Mouse (Mus musculus) kidney, postnatal 36 days (tissue): ENCODE measurements around the gene Nrp1.

Experiments used
- DNase-seq, 2 experiments: peaks; one replicate each; pipeline ENCODE4 v3.0.0; 2021 to 2022; ENCODE audit warnings: mixed read lengths in 2 of 2

The Nrp1 gene

GRCm38 (mm10) chr8:128516846-128517446 lies 158.5 kb downstream of the Nrp1 start:
- DNase-seq: no peak

- no peak for DNase-seq
These were observed 159.2 kb downstream of the Nrp1 start for GRCm38 (mm10) chr8:128517546-128518102.

GRCm38 (mm10) chr8:128519366-128519765 lies 161.0 kb downstream of the Nrp1 start:
- peak in 1 of 2 experiments; percentile 49 for DNase-seq

- peak in 1 of 2 experiments; percentile 37 for DNase-seq
These were observed 165.4 kb downstream of the Nrp1 start for GRCm38 (mm10) chr8:128523825-128524224.

GRCm38 (mm10) chr8:128525912-128526311 lies 167.5 kb downstream of the Nrp1 start:
- DNase-seq: no peak

GRCm38 (mm10) chr8:128528591-128529383 lies 170.4 kb downstream of the Nrp1 start:
- no peak for DNase-seq

- DNase-seq: no peak
These were observed 176.1 kb downstream of the Nrp1 start for GRCm38 (mm10) chr8:128534442-128534871.

GRCm38 (mm10) chr8:128535685-128536084 lies 177.3 kb downstream of the Nrp1 start:
- DNase-seq: no peak

- no peak for DNase-seq
These were observed 180.0 kb downstream of the Nrp1 start for GRCm38 (mm10) chr8:128538378-128538777.

GRCm38 (mm10) chr8:128541355-128542090 lies 183.1 kb downstream of the Nrp1 start:
- DNase-seq: no peak

- no peak for DNase-seq
These were observed 185.9 kb downstream of the Nrp1 start for GRCm38 (mm10) chr8:128544128-128544846.

GRCm38 (mm10) chr8:128546287-128546686 lies 187.9 kb downstream of the Nrp1 start:
- no peak for DNase-seq

GRCm38 (mm10) chr8:128547361-128547760 lies 189.0 kb downstream of the Nrp1 start:
- DNase-seq: no peak

- no peak for DNase-seq
These were observed 191.3 kb downstream of the Nrp1 start for GRCm38 (mm10) chr8:128549738-128550137.

GRCm38 (mm10) chr8:128551421-128552139 lies 193.2 kb downstream of the Nrp1 start:
- DNase-seq: peak; percentile 64 to 85
